Mouse (Mus musculus): ENCODE measurements at regions not wholly inside any gene's neighbourhood (a gene's known extent, or its start where the extent isn't known, plus 50 kb on each side); places are given as distances from the start of the nearest gene placed in this dataset.

GRCm38 (mm10) chr9:99800076-99800475 is 75.9 kb downstream of the Sox14 start:
- DNase-seq: no peak

- peak; percentile 15 for DNase-seq
Observed at GRCm38 (mm10) chr9:99799387-99800021, 76.5 kb downstream of the Sox14 start.

GRCm38 (mm10) chr9:99797066-99797770 is 78.8 kb downstream of the Sox14 start:
- DNase-seq: no peak

- DNase-seq: no peak
Observed at GRCm38 (mm10) chr9:99792700-99793099, 75.6 kb upstream of the Cldn18 start.

GRCm38 (mm10) chr9:99786864-99787263 is 69.8 kb upstream of the Cldn18 start:
- DNase-seq: no peak

GRCm38 (mm10) chr9:99783156-99783555 is 66.1 kb upstream of the Cldn18 start:
- no peak for DNase-seq

- DNase-seq: no peak
Observed at GRCm38 (mm10) chr9:99782364-99783119, 65.5 kb upstream of the Cldn18 start.

GRCm38 (mm10) chr9:99778871-99779270 is 61.8 kb upstream of the Cldn18 start:
- no peak for DNase-seq

- DNase-seq: no peak
Observed at GRCm38 (mm10) chr9:99770696-99771095, 53.6 kb upstream of the Cldn18 start.
